8 mouse cellular contexts compared by ENCODE assay signal in the genomic region with DNA sequence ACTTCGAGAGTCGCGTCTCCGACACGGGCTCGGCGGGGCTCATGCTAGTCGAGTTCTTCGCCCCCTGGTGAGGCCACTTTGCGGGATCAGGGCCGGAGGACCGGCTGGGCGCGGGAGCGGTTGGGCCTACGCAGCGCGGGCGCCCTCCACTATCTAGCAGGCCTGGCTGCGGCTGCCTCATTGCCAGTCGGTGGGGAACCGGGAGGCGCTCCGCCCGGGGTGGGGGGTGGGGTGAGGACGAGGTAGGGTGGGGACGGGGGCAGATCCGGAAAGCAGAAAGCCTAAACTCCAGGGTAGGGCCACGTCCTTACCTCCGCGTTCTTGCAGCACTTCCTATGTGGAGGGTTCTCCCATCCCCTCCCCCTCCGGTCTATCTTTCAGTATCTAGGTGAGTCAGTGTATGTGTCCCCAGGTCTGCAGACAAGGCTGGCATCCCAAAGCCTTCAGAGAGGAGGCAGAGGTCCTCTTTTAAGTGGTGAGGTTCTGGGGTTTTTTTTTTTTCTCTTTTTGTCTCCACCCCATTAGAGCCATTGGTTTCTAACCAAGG. TPM values are rescaled to one million over a fixed set of nuclear protein-coding genes. Genes with fewer than 3 reads are reported as not detected.
DNase-seq lines count a peak whose midpoint lies in the region; ATAC-seq lines count a peak whose summit lies in the region.

No protein-coding gene starts in this region.

- peaks cover 32% of the 10 kb centered on the region for H3K4me1 ChIP-seq in forebrain, embryonic 12.5 days
- peaks cover 27% of the 10 kb centered on the region for H3K4me1 ChIP-seq in stomach, embryonic 16.5 days (ENCODE audit: control insufficient read depth, insufficient read depth, low read length)

- H3K4me3 ChIP-seq in forebrain, embryonic 12.5 days (replicated peaks): peak overlapping the region; percentile 98
- peak overlapping the region; percentile 100 for H3K4me3 ChIP-seq in stomach, embryonic 16.5 days (replicated peaks; ENCODE audit: low read length)

- H3K27me3 ChIP-seq in forebrain, embryonic 12.5 days: no peaks in the 10 kb centered on the region
- no peaks in the 10 kb centered on the region for H3K27me3 ChIP-seq in stomach, embryonic 16.5 days (ENCODE audit: control insufficient read depth, insufficient read depth, low read length)

- peak; percentile 55 for DNase-seq in cerebellum, adult 11-12 months
- no peak for DNase-seq in cerebellum, adult 11 months
- DNase-seq in 3T3-L1 (ENCODE audit: low read depth, low spot score) (peak; percentile 74), adipocyte (ENCODE audit: low spot score) (peak; percentile 53)
- peak; percentile 17 to 35 for DNase-seq in kidney, adult 8-10 months
- peak; percentile 72 for DNase-seq in lung, postnatal 36 days

- peak overlapping the region; percentile 97 for H3K27ac ChIP-seq in forebrain, embryonic 12.5 days
- peak overlapping the region; percentile 99 for H3K27ac ChIP-seq in stomach, embryonic 16.5 days (ENCODE audit: low read length)

- WGBS in forebrain, embryonic 12.5 days: under 1% methylated on average over 32 of the region's 32 CpGs
- WGBS in stomach, embryonic 16.5 days: under 1% methylated on average over 32 of the region's 32 CpGs

- peak overlapping the region; percentile 67 for H3K4me2 ChIP-seq in forebrain, embryonic 12.5 days
- H3K4me2 ChIP-seq in stomach, embryonic 16.5 days (ENCODE audit: low read depth, low read length): peak overlapping the region; percentile 78

- no peaks in the 10 kb centered on the region for H3K9me3 ChIP-seq in forebrain, embryonic 12.5 days
- no peaks in the 10 kb centered on the region for H3K9me3 ChIP-seq in stomach, embryonic 16.5 days (replicated peaks; ENCODE audit: control insufficient read depth, low read length)

- peak; percentile 56 for ATAC-seq in forebrain, embryonic 12.5 days (ENCODE audit: low FRiP score)
- ATAC-seq in stomach, embryonic 16.5 days (ENCODE audit: insufficient read depth, low FRiP score): peak; percentile 25; the same call in 1 of the 2 replicates

- H3K36me3 ChIP-seq in forebrain, embryonic 12.5 days (replicated peaks): peaks cover 29% of the 10 kb centered on the region
- H3K36me3 ChIP-seq in stomach, embryonic 16.5 days (ENCODE audit: control insufficient read depth, insufficient read depth, low read length): peaks cover 4% of the 10 kb centered on the region

- peak overlapping the region; percentile 100 for H3K9ac ChIP-seq in forebrain, embryonic 12.5 days
- peak overlapping the region; percentile 99 for H3K9ac ChIP-seq in stomach, embryonic 16.5 days (ENCODE audit: low read length)

RNA-seq across cellular contexts. Expression of gene Catsper2, which starts 0.6 kb away (rescaled TPM):
- polyA plus RNA-seq in forebrain, embryonic 12.5 days (2016; fragmentation: Nextera tagmentation; extraction: Ambion mirVana): 2.9 and 3.6 TPM in 2 replicates
- 1.3 and 1.6 TPM in 2 replicates for polyA plus RNA-seq in stomach, embryonic 16.5 days (2015; fragmentation: Nextera tagmentation; extraction: Ambion mirVana)

RNA-seq across cellular contexts. Expression of gene Pdia3, which starts 0.6 kb away (rescaled TPM):
- 416 and 432 TPM in 2 replicates for polyA plus RNA-seq in forebrain, embryonic 12.5 days (2016; fragmentation: Nextera tagmentation; extraction: Ambion mirVana)
- 880 and 909 TPM in 2 replicates for polyA plus RNA-seq in stomach, embryonic 16.5 days (2015; fragmentation: Nextera tagmentation; extraction: Ambion mirVana)

RNA-seq across cellular contexts. Expression of gene Strc, which starts 27.2 kb away (rescaled TPM):
- not detected in 2 replicates for polyA plus RNA-seq in forebrain, embryonic 12.5 days (2016; fragmentation: Nextera tagmentation; extraction: Ambion mirVana)
- polyA plus RNA-seq in stomach, embryonic 16.5 days (2015; fragmentation: Nextera tagmentation; extraction: Ambion mirVana): not detected in 2 replicates

RNA-seq across cellular contexts. Expression of gene Ell3, which starts 29.9 kb away (rescaled TPM):
- 6.9 and 12.4 TPM in 2 replicates for polyA plus RNA-seq in forebrain, embryonic 12.5 days (2016; fragmentation: Nextera tagmentation; extraction: Ambion mirVana)
- 8.7 and 8.8 TPM in 2 replicates for polyA plus RNA-seq in stomach, embryonic 16.5 days (2015; fragmentation: Nextera tagmentation; extraction: Ambion mirVana)

RNA-seq across cellular contexts. Expression of gene Serf2, which starts 34.8 kb away (rescaled TPM):
- 456 and 479 TPM in 2 replicates for polyA plus RNA-seq in forebrain, embryonic 12.5 days (2016; fragmentation: Nextera tagmentation; extraction: Ambion mirVana)
- 439 and 496 TPM in 2 replicates for polyA plus RNA-seq in stomach, embryonic 16.5 days (2015; fragmentation: Nextera tagmentation; extraction: Ambion mirVana)
